Mouse (Mus musculus) heart, postnatal 25 days (tissue): Measurements from ENCODE around the gene Hykk. TPM values are rescaled to one million over a fixed set of nuclear protein-coding genes. Genes with fewer than 3 reads are reported as not detected.

ENCODE experiments used
- DNase-seq: peaks from one replicate; pipeline ENCODE4 v3.0.0; 2022; ENCODE audit warnings: low spot score
- intact Hi-C: fragments of 180-260 bp; cut with DNase I; formaldehyde crosslinking; loops from one replicate; pipeline ENCODE4 v1.15.1; 2025
- total RNA-seq, 2 experiments: library from RNA; stranded (reverse); gene quantifications; 2 replicates each; pipeline ENCODE4 v1.2.3; 2021

The Hykk gene
- total RNA-seq, 2 experiments from 2014 or later = 1.0 to 1.3 TPM

GRCm38 (mm10) chr9:54969972-54970637 lies 53.0 kb downstream of the Hykk start:
- intact Hi-C loops = no loop called here
- DNase-seq = no peak

- intact Hi-C loops = no loop called here
- DNase-seq = no peak
Observed at GRCm38 (mm10) chr9:54980674-54981073, 63.6 kb downstream of the Hykk start, which contains the start of gene Chrna5. Gene Chrna5 (plus strand): TSS chr9:54980880.

GRCm38 (mm10) chr9:54981291-54982191 lies 64.5 kb downstream of the Hykk start:
- DNase-seq = no peak

GRCm38 (mm10) chr9:54982401-54982800 lies 65.3 kb downstream of the Hykk start:
- intact Hi-C loops = no loop called here
- no peak for DNase-seq

More at GRCm38 (mm10) chr9:54981291-54982191, 64.5 kb downstream of the Hykk start:
- intact Hi-C loops = no loop called here

- DNase-seq = no peak
- intact Hi-C loops = no loop called here
Observed at GRCm38 (mm10) chr9:54990362-54990761, 73.3 kb downstream of the Hykk start.

- DNase-seq = no peak
- intact Hi-C loops = no loop called here
Observed at GRCm38 (mm10) chr9:54994381-54994780, 77.3 kb downstream of the Hykk start.

GRCm38 (mm10) chr9:54995645-54996044 lies 78.6 kb downstream of the Hykk start:
- DNase-seq = no peak
- intact Hi-C loops = no loop called here

Other genes with a start within 250 kb of the Hykk start
- 10 to 100 TPM; 69.1 to 78.4 TPM for gene Dnaja4, start 218.4 kb upstream of the Hykk start, total RNA-seq
- 10 to 100 TPM; 29.7 to 31.9 TPM for gene Wdr61, start 182.8 kb upstream of the Hykk start, total RNA-seq
- gene Crabp1, start 152.5 kb upstream of the Hykk start, total RNA-seq = not detected
- gene Ireb2, start 53.5 kb upstream of the Hykk start, total RNA-seq = 10 to 100 TPM; 30.2 to 33.1 TPM
- 100 to 1,000 TPM; 127 TPM for gene Psma4, start 33.5 kb downstream of the Hykk start, total RNA-seq
- not detected for gene AY074887, start 33.7 kb downstream of the Hykk start, total RNA-seq
- gene Chrna5, start 63.6 kb downstream of the Hykk start, total RNA-seq = not detected
- gene Chrna3, start 109.3 kb downstream of the Hykk start, total RNA-seq = not detected
- gene Chrnb4, start 131.5 kb downstream of the Hykk start, total RNA-seq = not detected
- gene Ube2q2, start 231.6 kb downstream of the Hykk start, total RNA-seq = 10 to 100 TPM; 24.5 to 27.6 TPM